Mouse (Mus musculus): Measurements from ENCODE around the gene BC067074.
"Not testable (repeated sequence)": the region's sequence is repeated elsewhere in the genome, so short reads cannot be mapped to it uniquely, and the experiment has no call there.

Gene BC067074

DNA sequence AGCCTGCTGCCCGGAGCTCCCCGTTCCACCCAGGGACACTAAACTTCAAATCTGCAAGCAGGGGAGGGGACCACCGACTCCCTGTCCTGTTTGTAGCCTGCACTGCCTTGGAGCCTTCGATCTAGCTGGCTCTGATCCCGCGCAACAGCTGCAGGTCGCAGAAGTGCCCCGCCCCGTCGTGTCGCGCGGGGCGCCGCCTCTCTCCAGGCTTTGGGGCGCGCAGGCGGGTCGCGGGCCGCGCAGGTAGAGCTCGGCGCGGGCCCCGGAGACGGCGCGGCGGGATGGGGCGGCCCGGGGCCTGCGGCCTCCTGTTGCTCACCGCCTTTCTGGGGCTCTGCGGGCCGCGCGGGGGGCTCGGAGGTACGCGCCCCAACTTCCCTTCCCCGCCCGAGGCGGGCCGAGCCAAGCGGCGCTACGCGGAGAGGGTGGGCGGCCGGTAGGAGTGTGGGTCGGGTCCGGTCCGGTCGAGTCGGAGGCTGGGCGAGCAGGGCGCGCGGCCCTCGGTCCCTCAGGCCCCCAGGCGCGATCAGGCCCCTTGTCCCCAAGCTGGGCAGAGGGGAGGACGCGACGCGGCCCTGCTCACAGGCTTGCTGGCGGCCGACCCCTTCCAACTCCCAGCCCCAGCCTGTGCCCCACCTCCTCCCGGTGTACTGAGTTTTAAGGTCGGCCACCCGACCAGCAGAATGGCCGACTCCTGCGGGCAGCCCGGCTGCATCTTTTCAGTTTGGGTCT, at the start of gene BC067074:
TSS of gene BC067074 (plus strand) at position 185 of the 732 bp plus-strand sequence.
- DNase-seq, result peak; percentile 28

DNA sequence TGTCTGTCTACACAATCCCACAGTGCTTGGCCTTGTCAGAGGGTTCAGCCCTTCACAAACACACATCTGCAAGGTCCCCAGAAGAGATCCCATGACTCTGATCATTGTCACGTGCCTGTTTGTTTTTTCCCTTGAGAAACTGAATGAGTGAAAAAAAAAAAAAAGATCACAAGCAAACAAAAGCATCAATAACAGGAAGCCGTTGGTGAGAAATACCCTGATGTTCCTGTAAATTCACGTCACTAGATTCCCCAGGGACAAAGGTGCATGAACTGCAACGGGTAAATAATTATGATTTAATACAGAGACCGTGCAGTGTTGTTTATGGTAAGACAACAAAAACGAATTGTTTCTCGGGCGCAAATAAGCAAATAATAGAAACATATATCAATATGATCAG, 47.9 kb upstream of the BC067074 start:
- no peak for DNase-seq

DNA sequence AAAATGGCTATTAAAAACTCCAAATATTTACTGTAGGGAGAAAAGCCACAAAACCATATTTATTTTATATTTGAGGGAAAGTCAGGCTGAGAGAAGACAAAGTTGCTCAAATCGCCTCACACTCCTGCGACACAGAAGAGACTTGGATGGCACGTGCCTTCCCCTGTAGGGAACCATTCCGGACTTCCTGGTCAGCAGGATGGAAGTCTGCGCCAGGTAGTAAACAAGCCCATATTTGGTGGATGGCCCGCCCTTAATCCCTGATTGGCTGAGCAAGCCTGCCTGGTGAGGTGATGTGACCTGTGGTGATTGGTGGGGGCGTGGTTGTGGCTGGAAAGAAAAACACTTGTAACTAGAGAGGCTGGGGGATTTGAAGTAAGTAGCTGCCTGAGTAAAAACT, 40.4 kb upstream of the BC067074 start:
- not testable (repeated sequence) for DNase-seq

DNA sequence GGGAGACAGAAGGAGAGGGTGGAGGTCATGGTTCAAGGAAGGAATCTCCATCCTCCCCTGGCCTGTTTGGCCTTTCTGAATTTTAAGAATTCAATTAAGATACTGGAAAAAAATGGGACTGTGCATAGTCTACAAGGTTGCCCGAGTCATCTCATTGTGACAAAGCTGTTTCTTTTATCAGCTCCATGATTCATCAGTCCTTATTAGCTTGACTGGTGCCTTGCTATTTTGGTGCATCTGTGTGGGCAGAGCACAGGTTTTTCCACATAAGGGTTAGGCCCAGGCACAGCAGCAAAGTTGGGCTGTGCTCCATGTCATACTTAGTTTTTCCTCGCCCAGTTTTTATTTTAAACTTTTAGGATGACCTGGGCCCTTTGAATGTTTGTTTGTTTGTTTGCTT, 36.2 kb upstream of the BC067074 start:
- no peak for DNase-seq

DNA sequence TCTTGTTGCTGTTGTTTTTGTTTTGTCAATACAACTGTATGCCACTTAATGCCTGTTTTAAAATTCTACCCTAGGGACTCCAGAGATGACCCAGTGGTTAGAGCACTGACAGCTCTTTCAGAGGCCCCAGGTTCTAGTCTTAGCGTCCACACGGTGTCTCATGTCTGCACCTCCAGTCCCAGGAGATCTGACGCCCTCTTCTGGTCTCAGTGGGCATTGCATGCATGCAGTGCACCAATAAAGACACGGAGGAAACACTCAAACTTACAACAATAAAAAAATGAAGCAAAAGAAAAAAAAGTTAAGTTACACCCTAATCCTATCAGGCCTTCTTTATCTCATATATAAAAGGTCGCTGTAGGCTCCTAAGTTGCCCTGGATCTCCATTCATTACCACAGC, 35.8 kb upstream of the BC067074 start:
- DNase-seq, result no peak

DNA sequence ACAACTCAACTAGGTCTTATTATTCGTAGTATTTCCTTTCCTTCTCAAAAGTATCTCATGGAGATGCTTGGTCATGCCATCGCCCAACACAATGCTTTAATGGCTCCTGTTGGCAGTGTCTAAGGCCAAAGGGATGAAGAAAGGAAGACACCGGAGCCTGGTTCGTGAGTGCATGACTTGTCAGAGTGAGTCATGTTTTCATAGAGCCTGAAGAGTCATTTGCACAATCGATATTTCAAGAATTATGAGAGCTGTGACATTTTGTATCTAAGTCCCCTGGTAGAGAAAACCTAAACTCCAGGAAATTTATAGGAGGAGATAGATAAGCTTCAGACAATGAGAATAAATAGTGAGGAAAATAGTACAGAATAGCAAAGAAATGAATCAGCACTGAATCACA, 33.7 kb upstream of the BC067074 start:
- DNase-seq, result no peak

DNA sequence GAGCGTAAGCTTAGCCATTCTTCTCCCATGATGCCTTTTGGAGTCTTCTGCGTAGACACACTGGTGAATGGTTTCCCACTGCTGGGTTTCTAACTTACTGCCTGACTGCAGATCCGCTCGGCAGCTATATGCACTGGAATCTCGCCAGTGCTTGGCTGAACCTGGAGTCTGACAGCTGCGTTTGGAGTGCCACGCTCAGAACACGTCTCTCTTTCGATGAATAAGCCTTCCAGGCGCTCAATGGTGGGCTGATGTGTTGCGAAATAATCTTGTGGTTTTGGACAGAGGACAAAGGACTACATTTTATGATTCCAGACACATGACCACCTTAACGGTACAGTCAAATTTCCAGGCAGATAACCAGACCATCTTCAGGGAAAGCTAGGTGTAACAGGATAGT, 30.1 kb upstream of the BC067074 start:
- no peak for DNase-seq

DNA sequence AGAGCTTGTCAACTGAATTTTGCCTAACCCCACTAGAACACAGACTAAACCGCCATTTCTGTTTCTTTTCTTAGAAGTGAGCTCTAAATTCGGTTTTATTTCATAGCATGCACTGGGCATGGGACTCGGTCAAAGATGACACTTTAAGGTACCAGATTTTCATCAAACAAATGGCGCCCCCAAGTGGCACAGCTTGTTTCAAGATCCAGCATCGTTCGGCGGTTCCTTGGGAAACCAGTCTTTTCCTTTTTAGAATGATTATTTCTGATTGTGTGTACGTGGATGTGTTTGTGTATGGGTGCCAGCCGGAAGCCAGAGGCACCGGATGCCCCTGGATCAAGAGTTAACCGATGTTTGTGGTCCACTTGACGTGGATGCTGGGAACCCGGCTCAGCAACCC, 27.7 kb upstream of the BC067074 start:
- DNase-seq, result peak; percentile 47

DNA sequence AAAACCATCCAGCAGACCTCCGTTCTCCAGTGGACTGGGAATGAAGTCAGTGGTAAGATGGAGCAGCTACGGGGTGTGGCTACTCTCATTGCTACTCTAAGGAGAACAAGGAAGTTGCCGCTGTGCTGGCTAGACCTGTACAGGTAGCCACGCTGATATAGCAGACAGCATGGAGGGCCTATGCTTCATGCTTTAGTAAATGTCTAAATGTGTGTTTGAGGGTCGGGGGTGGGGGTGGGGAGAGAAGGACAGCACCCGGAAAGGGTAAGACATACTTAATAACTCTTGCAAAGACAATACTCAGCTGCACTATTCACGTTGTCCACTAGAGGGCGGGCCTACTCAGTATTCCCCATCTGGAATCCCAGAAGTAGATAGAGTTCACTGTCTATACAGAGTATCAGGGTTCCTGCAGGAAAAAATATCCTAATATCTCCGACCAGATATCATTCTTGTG, 26.4 kb upstream of the BC067074 start:
- peak; percentile 74 for DNase-seq

DNA sequence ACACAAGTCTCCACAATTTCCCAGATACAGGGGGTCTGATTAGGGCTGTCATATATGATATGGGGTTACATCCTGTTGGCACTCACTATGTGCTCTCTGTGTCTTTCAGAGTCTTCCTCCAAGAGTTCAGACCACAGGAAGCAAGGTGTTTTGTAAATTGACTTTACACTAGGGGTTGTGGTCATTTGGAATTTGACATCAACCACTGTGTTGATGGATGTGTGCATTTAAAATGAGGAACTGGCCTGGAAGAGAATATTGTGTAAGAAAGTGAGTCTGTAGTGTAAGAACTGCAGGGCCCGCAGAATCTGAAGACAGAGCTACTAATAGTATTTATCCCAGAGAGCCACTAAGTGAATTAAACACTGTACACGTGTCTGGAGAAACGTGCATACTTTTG, 25.8 kb upstream of the BC067074 start:
- DNase-seq, result no peak

DNA sequence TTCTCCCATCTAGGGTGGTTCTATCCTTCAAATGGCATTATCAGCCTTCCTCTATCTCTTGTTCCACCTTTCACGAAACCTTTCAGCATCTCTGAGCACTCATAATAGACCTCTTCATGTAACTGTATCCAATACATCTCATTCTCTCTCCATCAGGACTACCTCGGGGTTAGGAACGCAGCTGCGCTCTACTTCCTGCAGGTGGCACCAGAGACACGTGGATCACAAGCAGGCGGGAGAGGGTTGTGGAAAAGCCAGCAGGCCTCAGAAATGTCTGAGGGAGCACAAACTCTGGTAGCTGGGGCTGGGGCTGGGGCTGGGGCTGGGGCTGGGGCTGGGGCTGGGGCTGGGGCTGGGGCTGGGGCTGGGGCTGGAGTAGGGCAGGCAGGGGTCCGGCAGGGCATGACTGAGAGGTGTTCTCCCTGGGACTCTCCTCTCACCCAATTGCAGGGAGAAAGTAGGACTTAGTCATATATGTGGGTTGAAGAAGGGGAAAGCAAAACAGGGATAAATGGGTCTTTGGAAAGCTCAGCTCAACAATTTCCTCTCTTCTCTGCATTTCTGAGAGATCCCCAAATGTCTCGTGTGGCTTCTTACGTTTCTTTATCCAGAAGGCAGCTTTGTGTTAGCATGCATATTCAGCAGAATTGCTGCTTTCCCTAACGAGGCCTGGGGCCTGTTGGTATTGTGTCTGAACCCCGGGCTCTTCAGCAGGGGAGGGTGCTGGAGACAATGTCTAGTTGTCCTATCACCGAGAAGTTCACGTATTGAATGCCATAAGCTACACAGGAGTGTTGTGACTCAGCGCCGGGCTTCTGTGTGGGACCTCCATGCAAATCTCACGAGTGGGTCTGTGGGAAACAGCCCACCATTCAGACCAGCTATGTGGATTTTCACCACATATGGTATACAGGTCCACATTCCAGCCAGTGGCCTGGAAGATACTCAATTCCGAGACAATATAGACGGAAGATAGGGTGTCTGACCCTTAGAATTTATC, 22.9 kb upstream of the BC067074 start:
- peak; percentile 71 for DNase-seq

DNA sequence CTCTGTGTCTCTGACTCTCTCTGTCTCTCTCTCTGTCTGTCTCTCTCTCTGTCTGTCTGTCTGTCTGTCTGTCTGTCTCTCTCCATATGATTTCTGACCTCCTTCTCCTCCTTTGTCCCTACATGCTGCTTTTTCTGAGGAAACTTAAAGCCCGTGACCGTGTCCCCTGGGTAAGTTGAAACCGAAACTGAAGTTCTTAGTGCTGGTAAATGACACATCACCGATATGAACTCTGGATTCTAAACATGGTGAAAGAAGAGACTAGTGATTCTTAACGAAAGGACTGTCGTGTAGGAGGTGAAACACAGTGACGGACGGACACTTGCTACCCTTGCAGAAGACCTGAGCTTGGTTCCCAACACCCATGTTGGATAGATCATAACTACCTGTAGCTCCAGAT, 21.8 kb upstream of the BC067074 start:
- DNase-seq, result no peak

DNA sequence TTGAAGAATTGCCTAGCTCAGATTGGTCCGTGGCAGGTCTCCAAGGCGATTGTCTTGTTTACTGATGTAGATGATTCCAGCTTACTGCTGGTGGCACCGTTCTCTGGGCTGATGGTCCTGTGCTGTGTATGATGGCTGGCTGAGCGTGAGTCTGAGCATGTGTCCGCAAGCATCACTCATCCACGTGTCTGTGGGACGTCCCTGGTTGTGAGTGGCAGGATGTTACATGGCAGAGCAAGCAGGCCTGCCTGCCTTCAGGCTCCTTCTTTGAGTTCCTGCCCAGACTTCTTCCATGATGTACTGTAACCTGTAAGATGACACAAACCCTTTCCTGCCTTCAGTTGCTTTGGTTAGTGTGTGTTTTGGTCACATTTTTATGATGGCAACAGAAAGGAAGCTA, 5.8 kb upstream of the BC067074 start:
- no peak for DNase-seq

DNA sequence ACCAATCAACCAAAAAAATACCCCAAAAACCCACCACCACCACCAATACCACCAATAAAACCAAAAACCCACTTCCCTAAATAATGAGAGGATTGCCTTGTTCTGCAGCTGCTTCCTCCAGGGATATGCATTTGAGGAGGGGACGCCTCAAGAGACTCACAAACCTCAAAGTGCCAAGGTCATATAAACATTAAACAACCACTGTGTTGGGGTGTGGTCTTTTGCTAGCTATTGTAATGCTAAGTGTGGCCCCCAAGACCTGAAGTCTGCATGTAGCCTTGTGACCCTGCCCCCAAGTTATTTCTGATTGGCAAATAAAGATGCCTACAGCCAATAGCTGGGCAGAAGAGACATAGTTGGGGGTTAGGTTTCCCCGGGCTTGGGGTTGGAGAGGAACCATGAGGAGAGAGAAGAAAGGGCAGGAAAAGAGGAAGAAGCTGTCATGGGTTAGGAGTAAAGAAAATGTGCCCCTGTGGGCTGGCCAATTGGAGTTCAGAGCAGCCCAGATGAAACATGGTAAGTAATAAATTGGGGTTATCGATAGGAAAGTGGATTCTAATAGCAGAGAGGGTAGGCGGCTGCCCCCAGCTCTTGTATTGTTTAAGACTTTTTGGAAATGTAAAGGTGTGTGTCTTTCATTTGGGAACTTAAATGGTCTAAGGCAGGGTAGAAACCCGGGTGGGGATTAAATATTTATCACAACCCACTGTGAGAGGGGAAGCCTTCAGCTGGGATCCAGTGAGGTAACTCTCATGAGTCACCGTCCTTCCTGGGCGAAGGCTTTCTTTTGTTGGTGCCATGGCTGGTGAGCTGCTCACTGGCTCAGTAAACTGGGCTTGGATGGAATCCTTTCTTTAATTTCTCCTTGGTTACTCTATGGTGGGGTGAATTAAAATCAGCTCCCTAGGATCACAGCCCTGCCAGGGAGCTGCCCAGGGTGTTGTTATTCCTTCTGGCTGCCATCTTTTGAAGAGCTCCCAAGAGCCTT, 4.5 kb upstream of the BC067074 start:
- DNase-seq, result no peak

DNA sequence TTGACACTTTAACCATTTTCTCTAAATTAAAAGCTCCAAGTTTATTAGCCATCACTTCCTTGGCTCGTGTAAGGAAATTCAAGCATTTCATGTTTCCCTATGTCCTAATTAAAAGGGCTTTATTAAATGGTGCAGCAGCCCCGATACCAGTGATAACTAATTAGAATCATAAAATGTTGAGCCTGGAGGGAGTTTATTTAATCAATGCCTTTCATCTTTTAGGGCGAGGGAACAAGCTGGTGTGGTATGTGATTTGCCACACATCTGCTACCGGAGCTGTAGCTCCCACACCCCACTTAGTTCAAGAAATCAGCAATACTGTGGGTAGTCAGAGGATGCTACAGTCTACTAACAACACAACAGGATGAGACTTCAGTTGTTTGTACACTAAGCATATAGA, 3.2 kb upstream of the BC067074 start:
- DNase-seq, result no peak

DNA sequence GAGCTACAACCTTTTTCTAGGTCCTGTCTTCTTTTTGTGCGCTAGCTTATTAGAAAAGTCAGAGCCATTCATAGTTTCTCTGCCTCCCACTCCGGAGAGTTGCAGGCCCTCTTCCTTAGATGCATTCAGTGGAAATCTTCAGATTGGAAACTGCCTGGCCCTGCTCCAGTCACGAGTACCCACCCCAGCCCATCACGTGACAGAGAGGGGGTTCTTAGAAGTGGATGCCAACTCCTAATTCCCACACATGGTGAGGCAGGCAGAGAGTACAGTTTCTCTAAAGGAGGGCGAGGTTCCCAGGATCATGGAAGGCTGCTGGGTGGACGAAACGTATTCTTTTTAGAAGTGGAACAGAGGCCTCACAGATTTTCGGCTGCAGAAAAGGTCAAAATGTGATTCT, 958 bp upstream of the BC067074 start:
- DNase-seq, result no peak

DNA sequence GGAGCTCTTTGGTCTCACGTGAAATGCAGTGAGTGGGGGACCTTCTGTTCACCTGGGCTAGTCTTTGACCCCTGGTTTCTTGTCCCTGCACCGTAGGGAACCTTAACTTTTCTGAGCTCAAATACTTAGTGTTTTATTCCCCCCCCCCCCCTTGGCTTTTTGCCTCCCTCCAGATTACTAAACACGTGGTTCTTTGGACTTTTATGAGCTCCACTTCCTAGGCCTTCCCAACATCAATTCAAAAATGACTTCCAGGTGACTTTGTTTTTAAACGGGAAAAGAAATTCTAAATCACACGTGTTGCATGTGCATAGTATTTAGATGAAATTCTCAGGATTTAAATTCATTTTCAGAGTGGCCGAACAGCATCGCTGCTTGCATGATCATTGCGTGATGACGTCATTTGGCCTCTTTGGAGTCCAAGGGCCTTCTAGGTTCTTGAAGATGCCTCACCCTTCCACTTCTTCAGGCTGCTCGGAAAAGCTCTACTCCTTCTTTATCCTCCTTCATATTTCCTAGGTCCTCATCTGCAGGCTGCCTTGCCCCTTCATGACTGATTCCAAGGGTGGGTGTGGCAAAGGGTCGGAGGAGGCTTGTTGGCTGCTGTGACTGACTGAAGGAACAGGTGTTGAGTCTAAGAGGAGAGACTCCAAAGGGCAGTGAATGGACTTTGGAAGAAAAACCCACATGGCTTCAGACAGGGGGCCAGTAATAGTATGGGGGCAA, 911 bp downstream of the BC067074 start:
- DNase-seq, result no peak

DNA sequence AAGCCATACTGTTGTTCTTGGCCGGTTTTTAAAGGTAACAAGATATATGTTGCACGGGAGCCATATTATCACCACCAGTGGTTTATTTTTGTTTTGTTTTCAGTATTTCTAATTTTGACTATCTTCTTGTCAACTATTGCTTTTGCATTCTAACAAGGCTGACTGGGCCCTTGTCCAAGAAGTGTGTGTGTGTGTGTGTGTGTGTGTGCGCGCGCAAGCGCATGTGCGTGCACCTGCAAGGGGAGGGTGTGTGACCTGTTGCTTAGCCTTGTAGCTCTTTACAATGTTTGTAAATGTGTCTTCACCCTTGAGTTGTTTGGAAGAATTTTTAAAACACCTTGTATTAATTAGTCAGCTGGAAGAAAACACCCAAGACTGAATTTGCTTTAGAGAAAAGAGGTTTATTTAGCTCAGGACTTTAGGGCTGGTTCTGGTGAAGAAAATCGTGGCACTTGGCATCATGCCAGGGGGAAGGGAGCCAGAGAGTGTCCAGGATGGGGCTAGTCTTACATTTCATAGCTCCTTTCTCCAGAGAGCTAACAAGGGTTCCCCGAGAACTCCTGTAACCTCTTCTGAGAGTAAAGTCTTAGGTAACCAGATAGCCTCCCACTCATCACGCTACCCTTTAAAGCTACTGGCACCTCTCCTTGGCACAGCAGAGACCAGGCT, 3.0 kb downstream of the BC067074 start:
- no peak for DNase-seq

DNA sequence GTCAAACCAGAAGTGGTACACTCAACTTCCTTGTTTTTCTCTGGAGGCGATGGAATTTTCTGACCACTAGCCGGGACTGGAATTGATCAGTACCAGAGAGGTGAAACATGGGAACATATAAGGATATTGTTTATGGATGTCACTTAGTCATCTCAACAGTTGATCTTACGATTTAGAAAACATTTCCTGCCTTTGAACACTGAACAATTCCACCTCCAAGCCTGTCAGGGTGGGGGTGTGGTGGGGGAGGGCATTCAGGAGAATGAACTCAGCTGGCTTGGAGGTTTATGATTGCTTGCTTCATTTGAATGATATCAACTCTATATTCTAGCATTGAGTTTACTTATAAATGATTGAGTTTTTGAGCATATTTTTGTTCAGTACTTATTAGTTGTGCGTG, 13.6 kb downstream of the BC067074 start:
- no peak for DNase-seq

DNA sequence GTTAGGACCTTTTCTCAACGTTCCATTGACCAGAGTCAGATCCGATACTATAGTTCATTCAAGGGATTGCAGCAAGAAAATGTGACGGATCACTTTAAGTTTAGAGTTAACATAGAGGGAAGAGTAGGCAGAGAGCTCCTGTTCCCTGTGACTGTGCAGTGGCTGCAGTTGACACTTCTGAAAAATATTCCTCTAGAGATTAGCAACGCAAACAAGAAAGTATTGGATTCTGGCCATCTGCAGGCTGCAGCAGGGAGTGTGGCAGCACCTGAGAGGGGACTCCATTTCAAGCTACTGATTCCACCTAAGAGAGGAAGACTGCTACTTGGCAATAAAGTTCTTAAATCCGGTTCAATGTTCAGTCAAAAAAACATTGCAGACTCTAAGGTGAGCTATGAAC, 26.6 kb downstream of the BC067074 start:
- DNase-seq, result no peak

DNA sequence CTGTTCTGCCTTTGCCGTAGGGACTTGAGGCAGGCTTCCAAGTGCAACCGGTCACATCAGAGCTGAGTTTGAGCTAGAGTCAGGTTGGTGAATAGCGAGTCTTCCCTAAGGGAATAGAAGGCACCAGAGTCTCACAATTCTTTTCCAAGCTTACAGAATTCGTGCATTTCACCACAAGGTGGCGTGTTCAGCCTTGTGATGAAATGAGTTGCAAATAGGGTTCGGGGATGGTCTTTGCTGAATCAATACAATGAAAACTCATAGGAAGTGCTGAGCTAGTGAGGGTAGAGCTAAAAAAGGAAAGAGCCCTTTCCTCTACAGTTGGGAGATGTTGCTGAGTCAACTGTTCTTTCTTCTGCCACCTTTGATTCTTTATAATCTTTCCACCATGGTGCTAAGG, 29.0 kb downstream of the BC067074 start:
- peak; percentile 28 for DNase-seq
